Mouse (Mus musculus): ENCODE results near the gene Pnma5.

Gene Pnma5

GRCm38 (mm10) chrX:72985607-72986006, 51.3 kb downstream of the Pnma5 start:
- DNase-seq (ENCODE audit: low spot score), result no peak

Measured in left cerebral cortex, adult 11 months (tissue).